Mouse (Mus musculus): ENCODE measurements around the gene Arpp21.

GRCm38 (mm10) chr9:112236551-112236950 is 813 bp upstream of the Arpp21 start:
- TF ChIP-seq CHD2 (IDR thresholded peaks at IDR 0.05; ENCODE audit: low read depth, low read length) (no peak), ZC3H11A (IDR thresholded peaks at IDR 0.05; ENCODE audit: borderline replicate concordance, low read depth, low read length) (no peak), MAFK (IDR thresholded peaks at IDR 0.05; ENCODE audit: insufficient read depth, low read depth, low read length) (no peak), HCFC1 (IDR thresholded peaks at IDR 0.05; ENCODE audit: borderline replicate concordance, insufficient read depth, low read length) (no peak)
